Comparison of ENCODE assay signal across 11 mouse cellular contexts in genomic region chrX:152618464-152618863, GRCm38 (mm10). TPM values are rescaled to one million over a fixed set of nuclear protein-coding genes. Genes with fewer than 3 reads are reported as not detected.
DNase-seq lines count a peak whose midpoint lies in the region; ATAC-seq and TF ChIP-seq lines count a peak whose summit lies in the region.
"Had no signal": no experiment of that assay in that cellular context is flagged by ENCODE, and none has a peak within 500 bp of the region (broad histone marks: within the 10 kb centered on the region; RNA-seq: fewer than 3 reads in every experiment).

No protein-coding gene starts in this region.

- no peaks in the 10 kb centered on the region for H3K9me3 ChIP-seq in kidney, postnatal 0 days (replicated peaks; ENCODE audit: low read length)
- no peaks in the 10 kb centered on the region for H3K9me3 ChIP-seq in kidney, embryonic 16.5 days (ENCODE audit: low read length)
- no peaks in the 10 kb centered on the region for H3K9me3 ChIP-seq in midbrain, embryonic 15.5 days

- H3K4me1 ChIP-seq in kidney, postnatal 0 days (replicated peaks; ENCODE audit: insufficient read depth, low read length) = no peaks in the 10 kb centered on the region
- H3K4me1 ChIP-seq in kidney, embryonic 16.5 days (ENCODE audit: insufficient read depth, low read length) = no peaks in the 10 kb centered on the region
- H3K4me1 ChIP-seq in midbrain, embryonic 15.5 days = no peaks in the 10 kb centered on the region

- peak; percentile 57 for DNase-seq in kidney, postnatal 0 days (ENCODE audit: low spot score)
- DNase-seq in MN1 (ENCODE audit: low spot score) = peak; percentile 6
- peak; percentile 52 for DNase-seq in embryo, embryonic 10 days (ENCODE audit: low spot score)
- DNase-seq in hindlimb bud, embryonic 11.5 days (ENCODE audit: extremely low spot score, low read depth, low spot score) = peak; percentile 10

- H3K9ac ChIP-seq in kidney, postnatal 0 days (ENCODE audit: low read depth, low read length) = no peak overlapping the region
- no peak overlapping the region for H3K9ac ChIP-seq in kidney, embryonic 16.5 days (replicated peaks; ENCODE audit: low read length)
- no peak overlapping the region for H3K9ac ChIP-seq in midbrain, embryonic 15.5 days

- no peak overlapping the region for H3K27ac ChIP-seq in kidney, postnatal 0 days
- no peak overlapping the region for H3K27ac ChIP-seq in kidney, embryonic 16.5 days (ENCODE audit: low read length)
- H3K27ac ChIP-seq in midbrain, embryonic 15.5 days = no peak overlapping the region

- peak; percentile 76 for TF ChIP-seq CTCF in kidney, postnatal 0 days (IDR thresholded peaks at IDR 0.05; ENCODE audit: low read depth)

- WGBS in kidney, postnatal 0 days = 89% methylated on average over 1 of the region's 1 CpGs
- WGBS in kidney, embryonic 16.5 days = 53% methylated on average over 1 of the region's 1 CpGs
- WGBS in midbrain, embryonic 15.5 days = 68% methylated on average over 1 of the region's 1 CpGs

- no peak overlapping the region for H3K4me3 ChIP-seq in kidney, postnatal 0 days (replicated peaks; ENCODE audit: low read depth, low read length)
- no peak overlapping the region for H3K4me3 ChIP-seq in kidney, embryonic 16.5 days (ENCODE audit: low read length)
- H3K4me3 ChIP-seq in midbrain, embryonic 15.5 days = no peak overlapping the region

- H3K4me2 ChIP-seq in kidney, postnatal 0 days (ENCODE audit: low read length) = no peak overlapping the region
- no peak overlapping the region for H3K4me2 ChIP-seq in kidney, embryonic 16.5 days (replicated peaks; ENCODE audit: low read depth, low read length)
- no peak overlapping the region for H3K4me2 ChIP-seq in midbrain, embryonic 15.5 days

- ATAC-seq in kidney, postnatal 0 days (replicated peaks; ENCODE audit: low FRiP score, low read depth) = no peak; the same call in 1 of the 2 replicates
- no peak for ATAC-seq in kidney, embryonic 16.5 days (ENCODE audit: low FRiP score, low TSS enrichment)
- ATAC-seq in midbrain, embryonic 15.5 days (replicated peaks) = 0 out of 2 replicates have a peak, but pooled peaks have one; percentile 30
- no peak for ATAC-seq in erythroid progenitor cell, adult 5-6 weeks (replicated peaks; ENCODE audit: low FRiP score, poor library complexity, severe bottlenecking)
- ATAC-seq in cerebellum, adult (ENCODE audit: insufficient number of reproducible peaks, low FRiP score, low TSS enrichment) = no peak

- no peaks in the 10 kb centered on the region for H3K27me3 ChIP-seq in kidney, postnatal 0 days (ENCODE audit: insufficient read depth, low read length)
- peaks cover 2% of the 10 kb centered on the region; the same call in 1 of the 2 replicates for H3K27me3 ChIP-seq in kidney, embryonic 16.5 days (ENCODE audit: insufficient read depth, low read length)
- H3K27me3 ChIP-seq in midbrain, embryonic 15.5 days (replicated peaks) = peaks cover 3% of the 10 kb centered on the region

- no peaks in the 10 kb centered on the region for H3K36me3 ChIP-seq in kidney, postnatal 0 days (ENCODE audit: insufficient read depth, low read length)
- H3K36me3 ChIP-seq in kidney, embryonic 16.5 days (ENCODE audit: insufficient read depth, low read length) = 0 out of 2 replicates have a peak, but pooled peaks cover 2% of the 10 kb centered on the region
- H3K36me3 ChIP-seq in midbrain, embryonic 15.5 days (replicated peaks) = 0 out of 2 replicates have a peak, but pooled peaks cover under 1% of the 10 kb centered on the region

RNA-seq across cellular contexts. Expression of gene Cldn34a, which starts 55.3 kb away (rescaled TPM):
- not detected in 2 replicates for polyA plus RNA-seq in kidney, postnatal 0 days (2015; fragmentation: Nextera tagmentation; extraction: Ambion mirVana)
- not detected in 2 replicates for polyA plus RNA-seq in kidney, embryonic 16.5 days (2015; fragmentation: Nextera tagmentation; extraction: Ambion mirVana)
- not detected in 2 replicates for polyA plus RNA-seq in midbrain, embryonic 15.5 days (2015; fragmentation: Nextera tagmentation; extraction: Ambion mirVana)
- not detected in 2 replicates for total RNA-seq in erythroid progenitor cell, adult 5-6 weeks (2015; ENCODE audit: low replicate concordance)
- total RNA-seq in erythroid progenitor cell, adult 5-6 weeks (2017; ENCODE audit: low replicate concordance) = not detected in 2 replicates
- total RNA-seq: left cerebral cortex, adult 18-20 months had no signal
- polyA plus RNA-seq: cerebellum, adult 2 months; small intestine, adult 2 months had no signal

Comparison
In these comparisons a context has a peak if more than half of its experiments do, and no peak if none do; other contexts are left out.
1. DNase-seq: peak in every context shown above with its lines; median percentile 57 in kidney, postnatal 0 days; 52 in embryo, embryonic 10 days; 10 in hindlimb bud, embryonic 11.5 days; 6 in MN1.